Mouse (Mus musculus): ENCODE measurements around the gene Slc25a30.

- TF ChIP-seq GATA1 (IDR thresholded peaks at IDR 0.05; ENCODE audit: borderline replicate concordance, low read length) (no peak), FLI1 (IDR thresholded peaks at IDR 0.05; ENCODE audit: low read length) (no peak)
These were observed 6.3 kb upstream of the Slc25a30 start for GRCm38 (mm10) chr14:75793110-75793509.

All from megakaryocyte, embryonic 14.5 days (primary cell).